Mouse (Mus musculus) c-Kit-positive CD71-negative TER-119-negative erythroid progenitor cells, embryonic 14.5 days (primary cell): ENCODE measurements at regions not wholly inside any gene's neighbourhood (a gene's known extent, or its start where the extent isn't known, plus 50 kb on each side); places are given as distances from the start of the nearest gene placed in this dataset.

Experiments used
- DNase-seq: peaks from one replicate; pipeline ENCODE4 v3.0.0-alpha.2; 2013; ENCODE audit warnings: low read depth

DNA sequence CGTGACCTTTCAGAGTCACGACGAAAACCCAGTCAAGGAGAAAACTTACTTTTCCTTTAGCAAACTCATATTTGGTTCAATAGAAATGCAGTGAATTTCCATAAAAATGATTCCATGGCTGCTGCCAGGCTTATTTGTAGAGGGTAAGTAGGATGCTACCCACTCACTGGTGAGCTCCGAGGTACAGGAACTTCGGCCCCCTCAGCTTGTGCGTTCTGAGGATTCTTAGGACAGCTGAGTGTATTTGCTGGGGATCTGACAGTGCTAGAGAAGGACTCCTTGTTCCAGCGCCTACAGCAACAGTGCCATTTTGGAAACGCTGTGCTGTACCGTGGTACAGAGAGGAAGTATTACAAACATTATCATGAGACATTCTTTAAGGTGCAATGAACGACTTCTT is 210.4 kb downstream of the Enc1 start:
- DNase-seq, result no peak

DNA sequence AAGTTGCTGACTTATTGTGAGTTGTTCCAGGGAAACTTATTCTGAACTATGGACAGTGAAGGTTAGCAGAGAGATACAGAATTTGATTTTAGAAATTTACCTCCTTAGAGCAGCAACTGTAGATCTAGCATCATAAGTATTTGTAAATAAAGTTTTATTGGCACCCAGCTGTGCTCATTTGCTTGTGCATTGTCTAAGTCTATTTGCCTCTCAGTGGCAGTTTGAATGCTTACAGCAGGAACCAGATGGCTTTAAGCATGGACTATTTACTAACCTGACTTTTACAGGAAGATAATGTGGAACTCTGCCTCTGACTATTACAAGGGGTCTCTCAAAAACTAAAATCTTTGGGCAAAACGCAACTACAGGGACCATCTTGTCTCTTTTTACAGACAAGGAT is 207.2 kb downstream of the Enc1 start:
- no peak for DNase-seq

DNA sequence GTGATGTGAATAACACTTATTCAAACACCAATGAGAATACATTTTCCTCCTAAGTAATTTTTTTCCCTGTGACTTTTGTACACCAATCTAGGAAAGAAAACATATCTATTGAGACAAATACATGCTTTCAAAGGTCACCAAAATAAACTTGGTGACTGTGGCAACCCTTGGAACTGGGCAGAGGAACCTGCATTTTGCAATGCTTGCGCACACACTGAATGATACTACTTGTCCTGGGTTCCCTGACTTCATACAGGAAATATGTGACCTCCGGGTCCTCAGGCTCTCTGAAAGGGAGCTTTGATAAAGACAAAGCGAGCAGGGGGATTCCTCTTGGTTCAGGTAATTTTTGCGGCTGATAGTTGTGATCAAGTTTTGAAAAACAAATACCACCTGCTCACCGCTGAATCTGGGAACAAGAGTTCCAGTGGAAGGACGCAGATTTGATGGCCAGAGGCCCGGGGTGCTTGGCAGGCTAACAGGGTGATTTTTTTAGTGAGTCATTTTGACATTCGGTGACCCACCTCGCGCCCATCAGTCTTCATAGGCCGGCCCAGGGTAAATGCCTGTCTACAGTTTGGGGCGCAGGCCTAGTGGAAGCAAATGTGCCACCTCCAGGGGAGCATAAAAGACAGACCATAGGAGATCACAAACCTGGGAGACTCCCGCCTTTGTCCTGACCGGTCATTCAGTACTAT is 203.0 kb downstream of the Enc1 start:
- DNase-seq, result no peak

DNA sequence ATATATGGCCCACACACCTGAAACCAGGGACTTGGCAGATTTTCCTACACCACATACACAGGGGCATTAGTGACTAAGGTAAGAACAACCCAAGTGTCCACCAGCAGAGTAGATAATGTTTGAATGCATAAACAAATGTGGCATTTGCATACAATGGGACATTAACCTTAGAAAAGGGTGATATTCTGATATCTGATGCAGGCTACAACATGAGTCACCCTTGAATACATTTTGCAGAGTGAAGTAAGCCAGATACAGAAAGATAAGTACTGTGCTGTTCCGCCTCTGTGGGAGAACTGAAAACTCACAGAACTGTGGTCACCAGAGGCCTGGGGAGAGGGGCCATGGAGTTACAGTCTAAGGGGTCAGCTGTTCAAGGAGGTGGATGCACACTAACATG is 201.9 kb downstream of the Enc1 start:
- DNase-seq, result no peak

DNA sequence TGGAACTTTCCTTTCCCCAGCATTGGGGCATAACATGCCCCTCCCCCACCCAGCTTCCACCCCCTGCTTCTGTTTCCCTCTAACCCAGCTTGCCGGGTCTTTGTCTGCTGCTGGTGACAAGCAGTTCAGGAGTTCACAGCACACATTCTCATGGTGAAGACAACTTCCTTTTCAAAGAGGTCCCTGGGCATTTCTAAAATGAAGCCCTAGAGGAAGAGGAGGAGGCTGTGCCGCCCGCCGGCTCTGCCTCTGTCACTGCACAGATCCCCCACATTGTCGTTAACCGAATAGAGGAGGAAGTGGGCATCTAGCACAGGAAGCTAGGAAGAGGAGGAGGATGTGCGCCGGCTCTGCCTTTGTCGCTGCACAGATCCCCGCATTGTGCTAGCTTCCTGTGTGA is 201.4 kb downstream of the Enc1 start:
- no peak for DNase-seq

DNA sequence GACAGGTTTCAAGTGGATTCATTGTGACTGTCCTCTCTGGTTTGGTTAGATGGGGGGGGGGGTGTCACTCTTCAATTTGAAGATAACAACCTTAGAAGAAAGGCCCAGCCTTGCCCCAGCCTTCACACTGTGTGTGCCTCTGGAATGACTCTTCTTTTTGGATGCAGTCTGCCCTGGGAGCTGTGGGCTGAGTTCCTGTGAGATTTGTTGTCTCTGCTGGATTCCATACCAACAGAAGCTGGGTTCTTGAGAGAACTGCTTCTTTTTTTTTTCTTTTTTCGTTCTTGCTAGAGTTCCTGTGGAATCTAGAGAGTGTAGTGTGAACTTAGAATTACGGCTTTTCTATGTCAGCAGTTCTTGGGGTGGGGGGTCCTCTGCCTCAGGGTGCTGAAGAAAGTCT is 200.9 kb downstream of the Enc1 start:
- DNase-seq, result no peak

DNA sequence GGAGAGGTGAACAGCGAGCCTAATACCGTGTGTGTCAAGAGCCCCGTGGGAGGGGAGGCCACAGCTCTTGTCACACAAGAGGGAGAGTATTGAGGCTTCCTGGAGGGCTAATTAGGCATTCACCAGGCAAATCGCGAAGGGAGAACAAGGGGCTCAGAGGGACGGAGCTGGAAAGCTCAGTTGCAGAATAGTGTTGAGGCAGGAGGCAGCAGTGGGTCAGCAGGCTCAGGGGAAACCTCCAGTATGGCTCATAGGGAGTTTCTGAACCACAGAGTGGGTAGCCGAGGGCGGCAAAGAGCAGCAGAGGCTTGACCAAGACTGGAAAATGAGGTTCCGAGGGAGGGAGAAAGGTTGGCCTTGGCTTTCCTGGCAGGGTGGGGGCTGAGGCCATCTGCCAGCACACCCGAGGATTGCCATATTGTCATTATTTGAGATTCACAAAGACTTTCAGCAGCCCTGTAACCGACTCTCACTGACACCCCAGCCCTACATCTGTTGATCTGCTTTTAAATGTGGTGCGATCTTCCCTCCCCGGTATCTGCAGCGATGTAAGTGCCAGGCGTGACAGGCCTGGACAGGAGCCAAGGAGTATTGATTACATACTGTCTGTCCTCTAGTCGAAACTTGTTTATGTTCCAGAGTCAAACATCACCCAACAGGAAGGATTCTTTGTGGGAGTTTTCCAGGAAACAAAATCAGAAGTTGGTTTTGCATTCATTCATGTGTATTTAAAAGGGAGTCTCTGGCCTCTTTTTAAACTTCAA is 198.5 kb downstream of the Enc1 start:
- no peak for DNase-seq

DNA sequence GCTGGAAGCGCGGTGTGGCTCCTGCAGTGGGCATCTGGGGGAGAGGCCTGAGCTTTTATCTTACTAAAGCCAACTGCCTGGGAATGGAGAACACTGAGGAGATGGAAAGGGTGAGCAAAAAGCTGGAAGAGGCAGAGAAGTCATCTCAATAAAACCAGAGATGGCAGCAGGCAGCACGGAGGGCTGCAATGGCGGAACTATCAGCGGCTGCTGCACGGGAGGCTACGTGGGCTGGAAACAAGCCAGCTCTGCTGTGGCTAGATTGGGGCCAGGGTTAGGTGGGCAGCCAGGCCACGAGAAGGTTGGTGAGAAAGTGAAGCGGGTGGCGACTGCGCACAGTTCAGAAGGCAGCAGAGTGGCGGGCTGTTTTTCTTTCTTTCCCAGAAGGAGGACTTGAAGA is 197.8 kb downstream of the Enc1 start:
- DNase-seq, result no peak

DNA sequence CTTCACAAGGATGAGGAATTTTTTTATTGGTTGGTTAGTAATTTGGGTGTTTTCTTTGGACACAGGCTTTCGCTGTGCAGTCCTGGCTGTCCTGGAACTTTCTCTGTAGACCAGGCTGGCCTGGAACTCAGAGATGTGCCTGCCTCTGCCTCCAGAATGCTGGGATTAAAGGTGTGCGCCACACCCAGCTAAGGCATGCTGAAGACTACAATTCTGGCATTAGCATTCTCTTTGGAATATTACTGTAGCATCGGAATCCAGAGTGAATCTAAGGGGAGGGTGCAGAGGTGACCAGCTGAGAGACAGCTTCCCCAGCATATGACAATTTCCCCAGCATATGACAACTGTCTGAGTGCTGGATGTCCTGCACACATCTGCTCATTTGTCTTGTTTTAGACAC is 197.4 kb downstream of the Enc1 start:
- DNase-seq, result no peak

DNA sequence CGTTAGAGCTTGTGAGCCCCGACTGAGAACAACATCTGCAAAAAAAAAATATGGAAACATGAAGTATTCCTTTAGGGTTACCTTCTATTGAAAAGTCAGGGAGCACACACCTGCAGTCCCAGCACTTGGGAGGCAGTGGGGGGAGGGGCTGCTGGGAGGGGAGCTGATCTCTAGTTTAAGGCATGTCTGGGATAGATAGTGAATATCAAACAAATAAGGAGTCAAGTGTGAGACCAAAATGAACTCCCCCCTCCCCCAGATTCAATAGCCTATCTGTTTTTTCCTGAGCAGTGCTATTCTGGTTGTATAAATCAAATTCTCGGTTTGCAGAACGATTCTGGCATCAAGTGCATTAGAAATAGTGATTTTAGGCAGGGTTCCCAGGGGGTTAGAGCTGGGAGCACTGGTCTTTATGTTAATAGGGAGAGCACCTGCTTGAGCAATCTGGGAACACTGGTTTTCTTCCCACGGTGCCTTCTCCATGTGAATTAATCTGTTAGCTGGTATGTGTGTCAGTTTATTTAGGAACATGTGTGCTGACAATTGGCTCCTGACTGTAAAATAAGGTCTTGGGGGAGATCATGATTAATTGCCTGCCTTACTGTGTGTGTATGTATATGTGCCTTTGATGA is 195.9 kb downstream of the Enc1 start:
- DNase-seq, result no peak

DNA sequence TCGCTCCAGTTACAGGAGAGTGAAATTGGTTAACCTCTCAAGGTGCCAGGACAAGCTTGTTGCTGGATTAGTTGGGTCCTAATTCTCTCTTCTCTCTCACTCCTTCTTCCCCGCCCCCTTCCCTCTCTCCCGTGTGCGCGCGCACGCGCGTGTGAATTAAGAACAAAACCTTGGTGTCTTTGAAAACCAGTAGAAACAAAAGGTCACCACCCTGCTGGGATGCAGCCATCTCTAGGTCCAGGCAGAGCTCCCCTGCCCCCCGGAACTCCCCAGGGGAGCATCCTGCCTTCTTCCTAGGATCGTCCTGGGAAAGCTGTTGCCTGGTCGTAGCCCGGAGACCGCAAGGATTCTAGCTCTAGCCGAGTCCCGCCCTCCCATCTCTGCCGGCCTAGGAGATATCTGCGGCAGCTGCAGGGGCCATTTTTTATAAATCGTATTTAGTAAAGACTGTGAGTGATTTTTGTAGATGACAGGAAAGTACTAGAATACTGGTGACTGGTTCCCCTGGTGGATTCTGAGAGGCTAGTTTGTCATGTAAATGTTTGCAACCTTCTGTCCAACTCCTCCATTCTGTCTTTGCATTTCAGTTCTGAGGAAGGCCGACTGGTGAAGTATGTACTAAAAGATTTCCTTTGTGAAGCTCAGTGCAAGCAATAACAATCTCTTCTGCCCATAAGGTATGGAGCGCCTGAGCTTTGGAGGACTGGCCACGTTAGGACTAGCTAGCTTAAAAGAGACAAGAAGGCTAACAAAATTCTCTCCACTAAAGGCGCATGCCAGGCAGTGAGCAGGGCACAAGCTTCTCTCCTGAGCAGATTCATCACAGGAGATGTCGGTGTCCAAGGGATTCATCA is 195.2 kb downstream of the Enc1 start:
- DNase-seq, result no peak

DNA sequence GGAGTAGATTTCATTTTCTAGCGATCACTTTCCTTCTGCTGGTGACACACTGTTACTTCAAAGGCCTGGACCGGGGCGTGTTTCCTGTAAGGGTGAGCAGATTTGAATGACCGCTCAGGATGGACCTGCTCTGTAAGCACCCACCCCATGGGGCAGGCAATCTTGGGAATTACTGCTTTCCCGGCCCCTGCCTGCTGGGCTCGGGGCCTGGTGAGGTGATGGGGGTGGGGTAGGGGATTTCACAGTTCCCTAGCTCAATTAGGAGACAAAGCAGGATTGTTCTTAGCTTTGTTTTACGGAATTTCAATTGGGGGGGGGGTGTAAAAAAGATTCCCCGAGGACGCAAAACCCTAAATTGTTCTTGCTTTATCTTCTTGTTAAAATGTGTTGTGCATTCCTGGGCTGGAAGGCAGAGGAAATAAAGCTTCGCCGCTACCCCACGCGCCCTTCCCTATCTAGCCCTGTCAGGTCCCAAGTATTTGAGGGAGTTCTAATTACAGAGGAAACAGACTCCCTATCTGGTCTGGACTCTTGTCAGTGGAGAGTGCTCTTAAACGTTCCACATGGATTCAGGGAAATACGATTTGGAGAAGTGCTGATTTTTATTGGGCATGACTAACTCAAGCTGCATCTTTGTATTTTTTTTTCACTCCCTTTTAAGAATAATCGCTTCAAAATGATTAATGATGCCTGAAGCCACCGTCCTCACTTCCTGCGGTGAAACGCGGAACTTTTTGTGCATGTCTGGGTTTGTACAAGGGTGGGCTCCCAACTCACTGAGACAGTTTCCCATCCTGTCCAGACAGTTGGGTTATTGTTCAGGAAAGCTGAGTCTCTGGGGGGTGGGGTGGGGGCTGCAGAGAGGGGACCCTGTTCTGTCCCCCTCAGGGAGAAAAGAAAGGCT is 194.3 kb downstream of the Enc1 start:
- no peak for DNase-seq

DNA sequence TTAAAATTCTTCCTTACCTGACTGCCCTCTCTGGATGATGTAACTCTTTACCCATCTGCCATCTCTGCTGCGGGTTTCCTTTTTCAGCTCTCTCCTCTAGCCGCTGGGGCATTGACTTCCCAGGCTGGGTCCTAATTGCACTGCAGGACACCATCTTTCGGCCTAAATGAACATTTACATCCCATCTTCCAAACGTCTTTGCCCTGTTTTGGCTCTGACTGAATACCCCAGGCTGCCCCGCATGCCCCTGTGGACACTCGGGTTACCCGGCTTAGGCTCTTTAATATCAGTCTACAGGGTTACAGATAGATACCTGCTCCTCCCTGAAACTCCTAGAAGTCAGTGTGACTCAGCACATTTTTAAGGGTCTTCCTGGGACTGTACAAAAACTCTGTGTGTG is 193.3 kb downstream of the Enc1 start:
- DNase-seq, result no peak

DNA sequence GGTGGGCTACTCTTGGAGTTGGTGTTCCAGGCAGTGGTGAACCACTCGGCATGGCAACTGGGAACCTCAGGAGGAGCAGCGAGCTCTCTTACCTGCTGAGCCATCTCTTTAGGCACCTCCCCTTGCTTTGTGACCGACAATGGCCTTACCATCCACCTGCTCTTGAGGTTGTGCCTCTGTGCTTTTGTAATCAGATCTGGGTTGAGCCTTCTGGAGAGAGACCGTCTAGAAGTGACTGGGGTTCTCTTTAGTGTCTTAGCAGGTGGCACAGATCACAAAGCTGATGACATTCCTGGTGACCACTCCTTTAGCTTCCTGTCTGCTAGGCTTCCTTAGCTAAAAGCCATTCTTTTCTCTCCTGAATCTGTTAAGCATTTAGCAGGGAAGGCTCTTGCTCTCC is 191.7 kb downstream of the Enc1 start:
- DNase-seq, result no peak

DNA sequence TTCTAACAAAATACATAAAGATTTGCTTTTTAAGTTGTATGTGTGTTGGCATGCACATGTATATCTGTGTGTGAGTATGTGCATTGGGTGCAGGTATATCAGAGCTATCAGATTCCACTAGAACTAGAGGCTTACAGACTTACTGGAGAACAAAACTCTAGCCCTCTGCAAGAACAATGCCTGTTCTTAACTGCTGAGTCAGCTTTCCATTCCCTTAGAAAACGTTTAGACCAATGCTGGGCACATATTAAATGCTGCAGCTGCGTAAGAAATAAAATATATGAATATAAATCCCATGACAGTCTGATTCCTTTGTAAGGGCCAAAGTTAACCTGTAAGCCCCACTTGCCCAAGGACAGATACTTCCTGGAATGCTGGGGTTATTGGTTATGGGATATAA is 190.0 kb downstream of the Enc1 start:
- no peak for DNase-seq

DNA sequence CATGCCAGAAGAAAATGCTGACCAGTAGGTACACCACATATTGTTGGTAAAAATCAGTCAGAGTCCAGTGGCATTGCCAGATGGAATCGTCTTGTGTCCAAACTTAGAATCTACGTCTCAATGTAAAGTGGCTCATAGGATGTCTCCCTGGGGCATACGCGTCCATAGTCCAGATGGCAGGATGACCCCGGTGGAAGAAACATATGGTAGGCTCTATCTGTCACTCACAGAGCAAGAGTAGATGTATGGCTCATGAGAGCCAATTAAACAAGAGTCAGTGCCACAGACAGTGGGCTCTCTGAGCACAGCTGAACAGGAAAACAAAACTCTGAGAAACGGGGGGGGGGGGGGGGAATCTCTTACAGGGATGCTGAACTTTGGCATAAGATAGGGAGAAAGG is 187.3 kb downstream of the Enc1 start:
- no peak for DNase-seq

DNA sequence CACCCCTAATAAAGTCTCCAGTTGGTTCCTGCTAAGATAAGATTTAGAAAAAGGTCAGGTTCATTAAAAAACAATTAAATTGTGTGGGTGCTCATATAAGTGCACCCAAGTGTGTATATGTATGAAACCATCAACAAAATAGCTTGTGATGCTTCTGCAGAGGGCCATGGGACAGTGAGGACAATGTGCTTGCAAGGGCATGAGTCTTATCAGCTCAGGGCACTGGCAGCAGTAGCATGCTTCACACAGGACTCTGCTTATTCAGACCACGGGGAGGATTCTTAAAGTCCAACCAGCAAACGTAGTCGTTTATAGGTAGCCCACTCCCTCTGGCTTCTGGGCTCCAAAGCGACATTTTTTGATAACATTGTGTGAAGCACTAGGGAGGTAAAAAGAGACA is 186.6 kb downstream of the Enc1 start:
- no peak for DNase-seq

DNA sequence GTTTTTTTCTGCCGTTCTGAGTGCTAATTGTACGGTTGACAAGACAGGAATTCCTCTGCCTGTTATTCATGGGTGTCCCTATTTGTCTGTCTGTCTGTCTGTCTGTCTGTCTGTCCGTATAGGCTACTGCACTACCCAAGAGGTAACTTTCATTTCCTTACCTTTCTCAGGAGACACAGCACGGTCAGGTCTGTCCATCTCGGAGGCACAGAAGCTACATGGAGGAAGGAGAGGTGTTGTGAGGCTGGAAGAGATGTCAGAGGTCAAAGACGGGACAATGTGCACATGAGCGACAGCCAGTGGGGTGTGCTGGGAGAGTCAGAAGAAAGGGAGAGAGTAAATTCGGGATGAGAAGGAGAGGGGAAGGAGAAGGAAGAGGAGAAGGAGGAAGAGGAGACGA is 184.8 kb downstream of the Enc1 start:
- DNase-seq, result no peak

DNA sequence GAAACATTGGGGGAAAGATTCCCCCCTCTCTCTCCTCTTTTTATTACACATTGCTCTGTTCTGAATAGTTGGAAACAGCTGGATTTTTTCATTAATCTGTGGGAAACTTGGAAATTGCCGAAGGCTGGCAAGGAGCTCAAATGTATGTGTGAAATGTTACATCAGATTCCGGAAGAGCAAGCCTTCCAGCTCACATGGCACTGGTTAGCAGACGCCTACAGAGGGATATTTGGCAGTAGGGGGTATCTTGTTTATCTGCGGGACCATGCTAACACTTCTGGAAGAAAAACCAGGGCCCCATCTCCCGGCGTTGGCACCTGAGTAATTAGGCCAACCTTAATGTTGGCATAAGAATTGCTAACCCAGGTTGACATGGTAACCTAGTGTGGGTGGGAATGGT is 183.0 kb downstream of the Enc1 start:
- DNase-seq, result no peak

DNA sequence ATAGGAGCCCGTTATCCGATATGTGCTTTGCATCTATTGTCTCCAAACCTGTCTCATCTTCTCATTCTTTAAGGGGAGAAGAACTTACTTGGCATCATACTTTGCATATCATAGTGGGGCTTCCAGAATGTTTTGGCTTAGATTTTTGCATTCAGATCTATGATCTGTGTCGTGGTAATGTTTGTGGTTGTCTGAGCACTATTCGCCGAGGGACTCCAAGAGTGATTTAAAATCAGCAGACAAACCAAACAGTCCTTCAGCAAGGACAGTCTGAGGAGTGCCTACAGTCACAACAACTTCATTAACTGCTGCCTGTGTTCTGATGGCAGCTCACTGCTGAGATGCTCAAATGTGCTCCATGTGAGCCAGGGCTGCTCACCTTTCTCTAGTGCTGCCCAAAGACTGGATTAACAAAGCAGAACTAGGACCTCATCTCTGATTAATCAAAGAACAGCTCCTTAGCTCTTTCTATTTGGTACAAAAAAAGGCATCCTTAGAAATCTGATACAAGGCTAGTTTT is 182.5 kb downstream of the Enc1 start:
- DNase-seq, result no peak

DNA sequence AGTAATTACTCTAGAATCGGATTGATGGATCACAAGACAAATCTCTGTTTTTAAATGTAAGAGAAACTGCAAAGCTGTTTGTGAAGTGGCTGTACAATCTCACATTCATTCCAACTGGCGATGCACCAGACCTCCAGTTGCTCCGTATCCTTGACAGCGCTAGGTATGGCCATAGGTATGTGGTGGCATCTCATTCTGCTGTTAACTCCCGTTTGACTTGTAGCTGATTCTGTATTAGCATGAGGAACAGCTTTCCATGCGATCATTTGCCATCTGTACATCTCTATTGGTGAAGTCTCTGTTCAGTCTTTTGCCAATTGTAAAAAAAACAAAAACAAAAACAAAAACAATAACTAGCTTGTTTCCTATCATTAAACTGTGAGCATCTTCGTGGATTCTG is 182.0 kb downstream of the Enc1 start:
- DNase-seq, result no peak
